26 mouse cellular contexts compared by ENCODE assay signal in genomic region chr13:10053301-10053889, GRCm38 (mm10).
DNase-seq lines count a peak whose midpoint lies in the region; ATAC-seq and TF ChIP-seq lines count a peak whose summit lies in the region.
"Had no signal": no experiment of that assay in that cellular context is flagged by ENCODE, and none has a peak within 500 bp of the region (broad histone marks: within the 10 kb centered on the region; RNA-seq: fewer than 3 reads in every experiment).

No protein-coding gene starts in this region.

- no peaks in the 10 kb centered on the region for H3K4me1 ChIP-seq in heart, adult 2 months (ENCODE audit: control insufficient read depth, insufficient read depth, low read length)
- H3K4me1 ChIP-seq: heart, embryonic 10.5 days; hindbrain, embryonic 12.5 days; limb, embryonic 13.5 days; lung, embryonic 15.5 days; midbrain, embryonic 12.5 days; neural tube, embryonic 13.5 days had no signal

- H3K27ac ChIP-seq in heart, adult 2 months: no peak overlapping the region
- H3K27ac ChIP-seq: heart, embryonic 10.5 days; hindbrain, embryonic 12.5 days; kidney, postnatal 0 days; limb, embryonic 13.5 days; lung, embryonic 15.5 days; midbrain, embryonic 12.5 days; neural tube, embryonic 13.5 days had no signal

- no peak for TF ChIP-seq CTCF in brain, embryonic 14.5 days (IDR thresholded peaks at IDR 0.05; ENCODE audit: borderline replicate concordance, extremely low read depth, insufficient read depth, insufficient read length)
- no peak for TF ChIP-seq CTCF in heart, adult 2 months (IDR thresholded peaks at IDR 0.05)

- no peak for TF ChIP-seq EP300 in heart, adult 2 months (IDR thresholded peaks at IDR 0.05; ENCODE audit: insufficient read depth, low read depth, low read length)

- no peaks in the 10 kb centered on the region for H3K36me3 ChIP-seq in heart, adult 2 months (ENCODE audit: control insufficient read depth, insufficient read depth, low read length)
- H3K36me3 ChIP-seq: heart, embryonic 10.5 days; hindbrain, embryonic 12.5 days; limb, embryonic 13.5 days; lung, embryonic 15.5 days; midbrain, embryonic 12.5 days; neural tube, embryonic 13.5 days had no signal

- H3K9ac ChIP-seq in heart, adult 2 months (ENCODE audit: low read depth, low read length): no peak overlapping the region
- H3K9ac ChIP-seq: hindbrain, embryonic 12.5 days; limb, embryonic 13.5 days; lung, embryonic 15.5 days; midbrain, embryonic 12.5 days; neural tube, embryonic 13.5 days had no signal

- no peak for DNase-seq in frontal cortex, postnatal 14 days (ENCODE audit: low spot score in 2 of 2)
- DNase-seq in right cerebral cortex, adult 2 months (ENCODE audit: low spot score in 2 of 2): peak; percentile 16 to 17
- no peak for DNase-seq in right cerebral cortex, postnatal 36 days (ENCODE audit: low spot score in 2 of 2)
- peak; percentile 61 for DNase-seq in brain, embryonic 14.5 days (ENCODE audit: low read depth)
- DNase-seq in right cerebral cortex, postnatal 4 days: peak; percentile 25
- DNase-seq in heart, adult 2 months: no peak
- DNase-seq: adrenal gland, postnatal 36 days; cerebellum, adult 11 months; cerebellum, adult 9-10 months; cerebellum, postnatal 36 days; gastrocnemius, postnatal 10 days; heart, postnatal 36 days; kidney, adult 8-10 months; kidney, postnatal 4 days; lung, postnatal 36 days; thymus, postnatal 25 days had no signal

- H3K27me3 ChIP-seq in heart, adult 2 months (ENCODE audit: control insufficient read depth, insufficient read depth, low read length): no peaks in the 10 kb centered on the region
- H3K27me3 ChIP-seq: hindbrain, embryonic 12.5 days; limb, embryonic 13.5 days; lung, embryonic 15.5 days; midbrain, embryonic 12.5 days; neural tube, embryonic 13.5 days had no signal

- 74% methylated on average over 8 of the region's 8 CpGs for WGBS in heart, adult 2 months

- no peak overlapping the region for H3K4me3 ChIP-seq in heart, adult 2 months
- H3K4me3 ChIP-seq: heart, embryonic 10.5 days; hindbrain, embryonic 12.5 days; limb, embryonic 13.5 days; lung, embryonic 15.5 days; midbrain, embryonic 12.5 days; neural tube, embryonic 13.5 days had no signal

- no peak for TF ChIP-seq POLR2A in brain, embryonic 14.5 days (IDR thresholded peaks at IDR 0.05; ENCODE audit: borderline replicate concordance, extremely low read depth, insufficient read depth, insufficient read length, poor library complexity, severe bottlenecking)
- TF ChIP-seq POLR2A in heart, adult 2 months (IDR thresholded peaks at IDR 0.05; ENCODE audit: insufficient read depth, low read depth, low read length): no peak

- intact Hi-C loops in heart, adult 2 months (cut with DNase I): no loop called here

- peak; percentile 75 for ATAC-seq in frontal cortex, adult (ENCODE audit: low TSS enrichment)
- ATAC-seq: CD4-positive, CD25-positive, alpha-beta regulatory T cell, adult 4 months; intestine, embryonic 16.5 days had no signal

- H3K79me2 ChIP-seq in heart, adult 2 months (replicated peaks; ENCODE audit: control insufficient read depth, insufficient read depth, low read length): no peaks in the 10 kb centered on the region

Comparison
In these comparisons a context has a peak if more than half of its experiments do, and no peak if none do; other contexts are left out.
1. DNase-seq: peak in right cerebral cortex, adult 2 months (2 of 2), brain, embryonic 14.5 days (single experiment) and right cerebral cortex, postnatal 4 days (single experiment); none in frontal cortex, postnatal 14 days (0 of 2), right cerebral cortex, postnatal 36 days (0 of 2) and heart, adult 2 months (0 of 2).